Mouse (Mus musculus) thymus, adult 2 months (tissue): ENCODE measurements around the gene Mrpl48.

Source experiments
- CTCF ChIP-seq: fragments of 200-500 bp; IDR thresholded peaks from 2 replicates; pipeline ENCODE4 v1.5.1; 2012; ENCODE audit warnings: mild to moderate bottlenecking, control low read depth, low read length, moderate library complexity, borderline replicate concordance; ENCODE audit not compliant: control insufficient read depth, poor library complexity, insufficient read depth; ENCODE audit errors: extremely low read depth
- POLR2A ChIP-seq: fragments of 200-500 bp; IDR thresholded peaks from 2 replicates; pipeline ENCODE4 v1.6.1; 2012; ENCODE audit warnings: mild to moderate bottlenecking, low read length, control low read depth, moderate library complexity; ENCODE audit not compliant: control insufficient read depth, poor library complexity, insufficient read depth; ENCODE audit errors: extremely low read depth

- no peak for TF ChIP-seq CTCF
- TF ChIP-seq POLR2A, result no peak
These were observed 18.3 kb downstream of the Mrpl48 start for GRCm38 (mm10) chr7:100589816-100590215.
